Mouse (Mus musculus) ovary, postnatal 36 days (tissue): Measurements from ENCODE around the gene Fezf2.

ENCODE experiments used
- DNase-seq: peaks from one replicate; pipeline ENCODE4 v3.0.0; 2022; ENCODE audit warnings: low spot score, mixed read lengths

Fezf2 gene

DNA sequence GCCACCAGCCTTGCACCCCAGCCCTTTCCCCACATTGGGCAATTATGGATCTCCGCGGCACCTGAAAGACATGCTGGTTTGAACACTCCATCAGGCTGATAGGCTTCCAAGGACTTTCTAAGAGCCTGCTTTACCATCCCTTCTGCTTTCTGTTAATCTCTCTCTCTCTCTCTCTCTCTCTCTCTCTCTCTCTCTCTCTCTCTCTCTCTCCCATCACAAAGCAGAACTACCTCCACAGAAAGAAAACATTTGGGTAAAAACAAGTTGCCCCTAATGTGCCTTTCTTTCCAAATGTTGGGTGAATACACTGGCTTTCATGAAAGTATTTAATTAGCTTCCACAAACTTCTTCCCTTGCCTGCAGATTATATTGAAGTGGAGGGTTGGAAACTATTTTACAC lies at the start of gene Fezf2:
Gene Fezf2 (minus strand): TSS at position 101 of the 400 bp plus-strand sequence.
- no peak for DNase-seq

DNA sequence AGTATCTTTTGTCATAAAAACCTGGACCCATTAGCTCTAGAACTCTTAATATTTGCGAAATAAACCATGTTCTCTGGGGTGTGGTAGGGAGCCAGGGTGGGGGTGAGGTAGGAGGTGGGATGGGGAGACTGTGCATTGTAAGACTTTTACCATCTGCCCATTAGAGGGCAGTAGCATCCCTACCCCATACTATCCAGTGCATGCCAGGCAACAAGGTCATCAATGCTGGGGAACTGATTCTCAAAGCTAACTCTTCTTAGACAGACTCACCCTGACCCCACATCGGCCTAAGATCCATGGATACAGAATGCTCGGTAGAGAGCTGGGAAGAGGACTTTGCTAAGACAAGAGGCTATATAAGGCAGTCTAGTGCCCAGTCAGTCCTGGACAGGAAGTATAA lies 49.6 kb upstream of the Fezf2 start:
- no peak for DNase-seq

DNA sequence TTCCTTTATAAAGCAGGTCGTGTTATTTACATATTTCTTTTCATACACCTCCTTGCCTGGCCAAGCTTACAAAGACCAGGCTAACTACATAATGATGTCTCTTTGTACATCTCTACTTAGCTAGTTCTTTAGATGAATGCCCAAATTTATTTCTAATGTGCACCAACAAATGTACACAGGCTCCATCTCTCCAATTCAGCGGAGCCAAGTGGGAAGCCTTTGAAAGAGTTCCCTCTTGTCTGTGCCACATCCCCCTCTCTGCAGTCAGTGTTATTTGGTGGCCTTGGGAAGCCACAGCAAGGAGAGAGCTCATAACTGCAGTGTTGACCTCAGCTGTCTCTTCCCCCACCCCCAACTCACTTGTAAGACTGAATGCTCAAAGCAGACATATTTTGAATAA lies 46.3 kb upstream of the Fezf2 start:
- DNase-seq, result no peak

DNA sequence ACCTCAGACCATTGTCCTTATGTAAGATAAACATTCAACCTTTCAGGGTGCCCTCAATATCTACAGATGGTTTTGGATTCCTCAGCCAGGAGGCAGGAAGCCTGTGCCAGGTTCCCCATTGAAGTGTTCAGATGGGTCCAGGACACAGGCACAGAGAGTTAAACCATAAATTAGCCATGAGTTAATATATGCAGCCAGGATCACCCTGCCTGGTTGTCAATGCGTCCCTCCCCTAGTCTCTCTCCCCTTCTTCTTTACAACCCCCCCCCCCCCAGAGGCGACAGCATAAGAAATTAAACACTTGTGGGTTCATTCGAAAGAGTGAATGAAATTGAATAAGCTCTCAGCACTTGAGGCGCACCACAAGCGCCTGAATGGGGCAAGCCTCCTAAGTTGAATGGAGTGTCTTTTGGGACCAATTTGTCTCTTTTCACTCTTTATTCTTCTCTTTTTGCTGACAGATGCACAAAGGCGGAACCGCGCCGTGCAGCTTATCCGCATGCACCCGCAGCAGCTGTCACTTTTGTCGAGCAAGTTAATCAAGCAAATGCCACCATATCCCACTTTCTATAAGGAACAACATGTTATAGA lies 45.4 kb upstream of the Fezf2 start:
- no peak for DNase-seq

DNA sequence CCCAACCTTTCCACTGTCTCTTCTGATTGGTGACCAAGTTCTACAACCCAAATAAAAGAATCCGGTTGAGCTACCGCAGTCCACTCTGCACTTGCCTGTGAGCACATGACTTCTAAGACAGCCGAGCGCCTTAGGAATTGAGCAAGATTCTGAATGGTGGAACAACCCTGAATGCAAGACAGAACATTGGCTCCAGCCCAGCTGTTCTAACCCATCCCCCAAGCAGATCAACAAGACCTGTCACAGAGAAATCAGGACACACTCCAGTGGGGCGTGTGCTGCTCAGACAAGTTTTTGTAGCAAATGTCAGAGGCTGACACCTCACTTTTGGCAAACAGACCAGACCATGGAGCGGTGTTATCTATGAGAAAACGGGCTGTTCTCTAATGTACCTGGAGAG lies 43.2 kb upstream of the Fezf2 start:
- DNase-seq, result no peak

DNA sequence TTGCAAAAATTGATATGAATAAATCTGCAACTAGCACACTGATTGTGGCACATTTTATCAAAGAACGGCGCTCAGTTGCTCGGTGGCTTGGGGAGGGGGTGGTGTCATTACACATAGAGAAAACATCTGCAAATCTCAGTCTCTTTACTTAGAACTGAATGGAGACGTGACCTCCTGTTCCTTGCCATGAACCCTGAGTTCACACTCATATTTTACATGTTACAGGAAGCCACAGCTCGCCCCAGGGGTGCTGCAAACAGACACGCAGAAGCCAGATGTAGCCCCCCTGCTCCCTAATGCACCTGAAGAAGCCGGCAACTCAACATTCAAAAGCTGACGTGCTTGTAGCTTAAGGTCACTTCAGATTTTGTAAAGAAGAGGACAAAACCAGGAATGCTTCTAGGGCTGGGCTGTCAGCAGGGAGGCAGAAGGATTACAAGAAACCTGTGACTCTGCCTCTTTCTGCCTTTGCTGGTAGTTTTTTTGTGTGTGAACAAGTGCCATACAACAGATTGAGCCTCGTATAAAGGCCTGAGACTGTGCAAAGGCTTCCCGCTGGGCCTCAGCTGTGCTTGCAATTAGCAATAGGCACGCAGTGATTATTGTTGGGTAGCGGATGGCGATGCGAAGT lies 40.9 kb upstream of the Fezf2 start:
- no peak for DNase-seq

DNA sequence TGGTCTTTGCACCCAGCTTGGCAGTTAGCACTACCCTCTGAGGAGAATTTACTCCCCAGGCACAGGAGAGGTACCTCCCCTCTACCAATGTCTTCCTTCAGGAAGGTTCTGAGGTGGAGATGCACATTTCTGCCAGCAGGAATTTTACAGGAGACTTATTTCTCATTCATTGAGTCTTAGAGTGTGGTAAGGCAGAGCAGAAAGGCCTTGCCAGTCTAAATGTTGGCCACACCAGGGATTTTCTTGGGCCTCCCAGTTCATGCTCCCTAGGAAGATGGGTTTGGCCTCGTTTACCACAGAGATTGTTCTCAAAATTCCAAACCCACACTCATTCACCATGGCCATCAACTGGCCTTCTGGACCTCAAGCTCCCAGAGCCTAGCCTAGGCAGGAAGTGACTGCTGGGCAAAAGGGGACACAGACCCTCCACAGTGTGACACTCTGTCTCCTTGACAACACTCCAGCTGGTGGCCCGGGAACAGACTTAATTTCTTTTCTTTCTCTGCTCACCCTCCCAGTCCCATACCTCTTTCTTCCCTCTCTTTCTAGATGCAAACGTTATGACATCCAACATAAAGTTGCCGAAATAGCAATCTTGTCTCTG lies 40.3 kb upstream of the Fezf2 start:
- no peak for DNase-seq

DNA sequence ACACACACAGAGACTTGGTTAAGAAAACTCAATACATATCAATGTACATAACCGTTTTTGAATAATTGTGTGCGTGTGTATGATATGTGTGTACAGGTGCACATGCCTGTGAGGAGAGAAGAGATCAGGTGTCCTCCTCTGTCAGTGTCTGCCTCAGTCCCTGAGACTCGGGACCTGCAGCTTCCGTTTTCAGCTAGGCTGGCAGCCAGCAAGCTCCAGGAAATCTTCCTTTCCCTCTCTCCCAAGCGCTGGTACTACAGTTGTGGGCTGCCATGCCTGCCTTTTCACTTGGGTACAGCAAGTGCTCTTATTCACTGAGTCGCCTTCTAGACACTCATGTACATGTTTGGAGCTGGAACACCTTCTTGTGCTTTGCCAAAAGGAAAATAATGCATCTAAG lies 39.2 kb upstream of the Fezf2 start:
- no peak for DNase-seq

DNA sequence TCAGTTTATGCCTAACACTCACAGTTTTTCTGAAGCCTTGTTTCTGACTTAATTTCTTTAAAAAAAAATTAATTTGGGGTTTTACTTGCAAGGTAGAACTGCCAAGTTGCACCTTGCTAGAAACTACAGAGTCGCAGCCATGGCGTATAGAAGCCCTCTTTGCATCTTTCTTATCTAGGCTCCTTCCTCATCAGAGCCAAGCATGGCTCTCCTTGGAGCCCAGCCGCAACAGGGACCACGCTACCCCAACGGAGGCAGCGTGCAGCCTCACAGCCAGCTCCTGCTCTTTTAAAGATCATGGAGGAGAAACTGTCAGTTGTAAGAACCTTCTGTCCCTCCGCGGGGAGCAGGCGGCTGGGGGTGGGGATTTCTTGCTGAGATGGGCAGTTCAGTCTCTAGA lies 29.9 kb upstream of the Fezf2 start:
- no peak for DNase-seq

DNA sequence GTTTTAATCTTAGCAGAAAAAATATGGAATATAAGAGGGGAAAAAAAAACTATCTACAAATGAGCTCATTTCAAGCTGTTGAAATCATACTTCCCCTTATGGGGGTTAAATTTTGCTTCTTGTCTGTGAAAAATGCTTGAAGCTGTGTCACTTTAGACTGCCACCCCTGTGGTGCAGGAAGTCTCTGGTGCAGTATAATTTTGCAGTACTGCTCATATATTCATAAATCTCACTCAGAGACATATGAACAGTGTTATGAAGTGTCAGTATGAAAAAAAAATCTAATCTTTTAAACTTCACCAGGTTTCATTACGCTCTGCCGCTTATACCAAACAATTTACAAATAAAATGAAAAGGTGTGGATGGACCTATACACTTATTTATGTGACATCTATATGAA lies 29.3 kb upstream of the Fezf2 start:
- no peak for DNase-seq

DNA sequence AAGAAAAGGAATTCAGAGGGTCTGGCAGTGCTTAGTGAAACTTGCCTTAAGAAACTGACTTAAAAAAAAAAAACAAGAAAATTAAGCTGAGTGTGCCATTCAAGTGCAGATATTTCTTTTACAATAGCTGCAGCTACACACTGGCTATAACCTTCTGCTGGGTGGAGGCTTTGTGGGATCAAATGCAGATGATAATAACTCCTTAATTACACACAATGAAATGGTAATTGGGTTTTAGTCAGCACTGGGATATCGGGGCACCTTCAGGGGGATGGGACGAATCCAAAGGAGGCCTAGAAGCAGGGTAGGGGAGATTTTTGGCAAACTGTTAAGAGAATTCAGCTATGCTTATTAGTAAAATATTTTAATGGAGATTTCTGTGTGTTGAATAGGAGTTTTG lies 27.5 kb upstream of the Fezf2 start:
- no peak for DNase-seq

DNA sequence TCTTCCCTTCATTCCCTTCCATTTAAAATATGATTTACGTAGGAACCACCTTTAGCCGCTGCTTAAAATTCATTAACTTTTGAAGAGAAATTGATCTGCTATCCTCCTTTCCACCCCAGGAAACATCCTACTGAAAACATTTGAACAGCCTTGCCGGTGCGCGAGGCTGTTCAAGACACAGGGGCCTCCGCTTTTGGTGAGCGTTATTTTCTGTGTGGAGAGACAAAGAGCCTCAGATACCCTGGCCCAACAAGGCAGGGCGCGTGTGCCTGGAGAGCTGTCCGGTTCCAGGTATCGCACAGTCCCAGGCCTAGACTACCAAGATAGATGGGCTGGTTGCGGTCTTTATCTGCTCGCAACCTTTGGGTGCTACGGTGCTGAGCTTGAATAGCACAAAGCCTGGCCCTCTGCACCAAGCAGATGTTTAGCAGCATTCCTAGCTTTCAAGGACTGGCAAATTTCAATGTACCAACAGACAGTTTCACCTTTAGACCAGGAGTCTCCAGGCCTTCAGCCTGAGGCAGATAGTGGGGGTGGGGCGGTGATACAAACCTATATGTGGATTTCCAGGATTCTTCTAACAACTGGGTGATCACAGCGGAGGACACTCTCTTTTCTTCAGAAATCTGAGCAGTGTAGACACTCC lies 2.4 kb upstream of the Fezf2 start:
- DNase-seq, result no peak

DNA sequence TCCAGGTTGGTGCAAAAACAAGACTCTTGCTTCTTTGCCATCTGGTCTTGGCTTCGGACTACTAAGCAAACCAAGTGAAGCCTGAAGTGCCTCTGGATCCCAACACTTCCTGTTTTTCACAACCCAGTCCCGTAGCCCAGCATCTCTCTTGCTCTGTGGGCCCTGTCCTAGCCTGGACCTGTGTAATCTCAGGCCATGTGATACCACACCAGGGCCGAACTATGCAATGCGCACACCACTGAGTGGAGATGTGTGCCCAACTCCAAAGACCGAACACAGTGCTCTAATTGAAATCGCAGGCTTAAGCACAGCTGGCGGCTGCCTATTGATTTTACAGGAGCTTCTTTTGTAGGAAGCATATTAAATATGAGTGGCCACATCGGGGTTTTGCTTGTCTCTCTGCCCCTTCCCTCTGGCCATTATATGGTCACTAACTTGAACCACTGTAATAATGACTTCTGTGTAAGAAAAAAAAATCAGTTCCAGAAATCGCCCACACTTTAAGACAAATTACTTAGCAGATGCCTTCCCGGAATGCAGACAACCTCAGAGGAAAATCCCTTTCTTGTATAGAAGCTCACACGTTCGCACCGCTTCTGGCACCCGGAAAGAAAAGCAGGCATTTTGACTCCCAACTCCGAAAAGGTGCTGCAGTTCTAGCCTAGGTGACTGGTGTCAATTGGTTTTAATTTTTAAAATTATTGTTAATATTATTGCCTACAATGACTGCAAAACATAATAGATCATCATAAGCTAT lies 1.5 kb upstream of the Fezf2 start:
- no peak for DNase-seq

DNA sequence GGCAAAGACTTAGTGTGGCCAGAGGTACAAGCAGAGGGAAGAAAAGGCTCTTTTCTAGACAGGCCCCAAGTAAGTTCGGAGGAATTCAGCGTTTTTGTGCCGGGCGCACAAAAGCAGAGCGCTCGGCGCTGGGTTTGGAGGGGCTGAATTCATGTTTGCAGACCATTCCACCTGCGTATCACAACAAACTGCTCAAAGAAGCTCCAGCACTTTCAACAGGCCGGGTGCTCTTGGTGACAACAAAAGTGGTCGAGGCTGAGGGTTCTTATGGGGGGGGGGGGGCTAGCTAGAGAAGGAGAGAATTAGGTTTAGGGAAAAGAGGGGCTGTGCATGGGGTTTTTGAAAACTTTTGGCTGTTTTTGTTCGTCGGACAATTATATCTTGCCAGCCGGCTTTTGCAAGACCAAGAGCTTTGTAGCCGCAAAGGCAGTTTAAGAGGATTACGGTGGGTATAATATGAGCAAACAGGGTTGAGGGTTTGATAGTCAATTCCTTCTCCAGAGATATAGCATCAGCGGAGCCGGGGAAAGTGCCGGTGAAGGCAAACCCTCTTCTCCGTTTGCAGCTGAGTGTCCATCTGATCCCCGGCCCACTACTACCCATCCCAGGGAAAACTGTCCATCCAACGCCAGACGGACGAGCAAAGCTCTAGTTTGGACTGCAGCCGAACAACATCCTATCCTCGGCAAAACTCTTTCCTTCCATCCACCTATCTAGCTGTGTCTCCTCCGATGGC lies 956 bp downstream of the Fezf2 start:
- no peak for DNase-seq

DNA sequence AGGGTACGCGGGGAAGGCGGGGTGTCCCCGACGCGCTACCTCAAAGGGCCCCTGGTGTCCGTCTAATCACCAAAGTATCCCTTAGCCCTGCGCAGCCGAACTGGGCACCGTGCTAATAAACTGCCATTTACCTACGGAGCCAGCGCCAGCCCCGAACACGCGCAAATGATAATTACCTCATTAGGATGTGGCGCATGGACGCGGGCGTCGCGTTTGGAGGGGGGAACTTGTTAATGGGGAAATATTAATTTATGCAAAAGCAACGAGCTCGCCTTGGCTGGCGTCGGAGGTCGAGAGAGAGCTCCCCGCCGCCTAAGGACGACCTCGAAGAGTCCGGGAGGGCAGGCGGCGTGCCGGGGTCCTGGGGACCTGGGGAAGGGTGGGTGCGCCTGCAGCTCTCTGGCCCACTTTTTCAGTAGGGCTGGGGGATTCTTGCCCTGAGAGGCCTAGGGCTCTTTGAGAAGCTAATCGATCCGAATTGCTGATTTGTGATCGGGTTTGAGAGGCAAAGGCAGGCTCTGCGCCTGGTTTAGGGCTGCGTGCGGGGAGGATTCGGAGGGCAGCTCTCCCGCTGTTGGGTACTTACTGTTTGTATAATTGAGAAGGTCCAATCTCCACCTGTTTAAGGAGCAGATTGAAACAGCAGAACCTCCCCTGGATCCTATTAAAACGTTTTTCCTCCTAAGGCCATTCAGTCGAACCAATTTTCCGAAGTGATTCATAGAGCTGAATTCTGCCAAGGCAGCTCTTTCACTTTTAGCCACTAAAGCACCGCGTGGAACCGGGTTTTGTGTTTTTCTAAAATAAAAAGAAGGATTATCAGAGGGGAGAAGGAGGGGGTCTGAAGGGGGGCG lies 1.8 kb downstream of the Fezf2 start:
- no peak for DNase-seq

DNA sequence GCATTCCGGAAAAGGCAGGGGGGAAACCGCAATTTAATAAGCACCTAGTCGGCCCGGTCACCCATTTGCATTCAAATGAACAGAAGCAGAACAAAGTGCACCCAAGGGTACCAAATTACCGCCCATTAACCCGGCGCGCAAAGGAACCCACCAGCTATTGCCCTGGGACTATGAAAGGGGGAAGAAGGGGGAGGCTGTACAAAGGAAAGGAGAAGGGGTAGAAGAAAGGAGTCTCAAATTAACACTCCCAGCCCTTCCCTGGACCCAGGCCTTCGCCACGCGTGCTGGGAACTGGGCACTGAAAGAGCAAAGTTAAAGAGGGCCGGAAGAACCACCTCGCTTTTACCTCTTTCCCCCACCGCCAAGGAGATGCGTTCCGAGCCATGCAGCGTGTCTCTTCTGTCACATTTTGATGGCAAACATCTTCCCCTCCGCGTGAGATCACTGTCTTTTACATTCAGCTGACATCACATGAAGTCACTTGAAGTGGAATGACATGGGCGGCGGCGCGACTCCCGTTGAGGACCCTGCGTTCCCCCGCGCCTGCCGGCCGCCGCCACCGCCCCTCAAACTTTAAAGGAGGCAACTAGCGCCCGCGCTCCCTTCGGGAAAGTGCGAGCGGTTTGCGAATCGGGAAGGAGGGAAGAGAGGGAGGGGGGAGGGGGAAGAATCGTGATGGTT lies 2.6 kb downstream of the Fezf2 start:
- DNase-seq, result no peak

DNA sequence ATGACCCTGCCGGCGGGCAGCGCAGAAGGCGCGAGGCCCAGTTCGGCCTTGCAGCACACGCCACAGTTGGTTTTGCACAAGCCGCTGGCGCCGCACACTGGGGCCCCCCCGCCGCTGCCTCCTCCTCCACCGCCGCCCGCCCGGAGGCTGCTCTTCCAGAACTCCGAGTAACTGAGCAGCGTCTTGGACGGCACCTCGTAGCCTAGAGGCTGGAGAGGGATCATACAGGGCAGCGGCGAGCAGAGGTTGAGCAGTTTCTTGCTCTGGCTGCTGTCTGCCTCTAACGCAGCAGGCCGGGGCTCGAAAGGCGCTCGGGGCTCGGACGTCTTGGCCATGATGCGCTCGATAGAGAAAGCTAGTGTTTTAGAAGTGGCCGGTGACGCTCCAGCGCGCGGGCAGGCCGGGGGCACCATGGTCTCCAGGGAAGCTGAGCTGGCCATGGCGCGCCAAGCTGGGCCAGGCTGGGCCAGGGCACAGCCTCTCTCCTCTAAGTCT lies 3.2 kb downstream of the Fezf2 start:
- peak; percentile 23 for DNase-seq

DNA sequence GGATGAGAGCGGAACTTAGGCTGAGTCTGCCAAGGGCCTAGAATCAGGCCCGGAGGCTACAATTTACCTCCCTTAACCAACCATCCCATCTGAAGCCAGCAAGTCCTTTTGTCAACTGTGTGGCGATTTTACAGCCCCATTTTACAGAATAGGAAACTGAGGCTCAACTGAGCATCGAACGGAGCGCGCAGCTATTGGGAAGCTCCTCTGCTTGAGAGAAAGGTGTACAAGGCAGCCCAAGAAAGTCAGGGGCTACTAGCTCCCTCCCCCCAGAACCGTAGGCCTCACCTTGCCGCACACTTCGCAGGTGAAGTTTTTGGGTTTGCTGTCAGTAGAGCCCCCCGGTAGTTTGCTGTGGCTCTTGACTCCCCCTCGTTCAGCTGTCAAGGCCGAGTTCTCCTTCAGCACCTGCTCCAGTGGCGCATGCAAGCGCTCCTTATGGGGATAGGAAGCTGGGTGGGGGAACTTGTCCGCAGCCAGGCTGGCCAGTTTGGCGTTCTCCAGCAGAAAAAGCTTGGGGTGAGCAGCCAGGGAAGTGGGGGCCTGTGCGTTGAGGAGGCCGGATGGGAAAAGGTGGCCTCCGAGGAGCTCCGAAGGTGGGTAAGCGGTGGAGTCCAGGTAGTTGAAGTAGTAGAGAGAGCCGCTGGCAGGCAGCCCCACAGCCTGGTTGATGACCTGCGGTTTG lies 3.8 kb downstream of the Fezf2 start:
- DNase-seq, result no peak

DNA sequence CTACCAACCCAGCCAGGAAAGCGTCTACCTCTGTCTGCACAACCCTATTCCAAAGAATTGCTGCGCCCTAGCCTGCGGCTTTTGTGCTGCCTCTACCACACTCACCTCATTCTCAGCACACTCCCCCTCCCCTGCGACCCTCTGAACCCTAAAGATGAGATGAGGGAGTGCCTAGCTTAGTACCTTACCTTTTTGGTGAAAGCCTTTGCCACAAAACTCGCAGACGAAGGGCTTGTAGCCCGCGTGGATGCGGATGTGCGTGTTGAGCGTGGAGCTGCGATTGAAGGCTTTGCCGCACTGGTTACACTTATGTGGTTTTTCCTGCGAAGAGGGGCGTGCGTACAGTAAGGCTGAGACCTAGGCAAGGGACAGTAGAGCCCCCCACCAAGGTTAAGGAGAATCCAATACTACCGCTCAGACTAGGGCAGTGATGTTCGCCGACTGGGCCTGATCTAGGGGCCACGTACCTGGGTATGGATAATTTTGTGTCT lies 4.5 kb downstream of the Fezf2 start:
- DNase-seq, result no peak
